Mouse (Mus musculus): ENCODE results near the gene Tgfbr1.

GRCm38 (mm10) chr4:47327782-47328181 lies 25.2 kb upstream of the Tgfbr1 start:
- TF ChIP-seq FLI1 (IDR thresholded peaks at IDR 0.05; ENCODE audit: low read length), result no peak
- no peak for TF ChIP-seq GATA1 (IDR thresholded peaks at IDR 0.05; ENCODE audit: borderline replicate concordance, low read length)
